Mouse (Mus musculus): ENCODE results near the gene Fat1.

DNA sequence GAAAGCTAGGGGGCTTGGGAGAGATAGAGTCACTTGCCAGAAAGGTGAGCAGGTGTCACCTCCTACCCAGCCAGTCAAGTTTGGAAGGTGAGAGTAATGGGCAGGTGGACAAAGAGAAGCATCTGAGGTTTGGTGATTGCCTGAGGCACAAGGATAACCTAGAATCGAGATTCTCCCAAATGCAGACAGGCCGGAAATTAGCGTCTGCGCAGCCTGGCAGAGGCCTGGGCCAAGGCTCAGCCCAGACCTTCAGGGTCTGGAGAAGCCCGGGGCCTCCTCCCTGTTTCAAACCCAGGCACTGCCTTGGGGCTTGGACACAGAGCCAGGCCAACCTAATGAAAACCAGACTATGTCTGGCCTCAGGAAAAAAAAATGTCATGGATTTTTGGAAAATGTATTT lies 85.9 kb downstream of the Fat1 start:
- TF ChIP-seq CTCF (IDR thresholded peaks at IDR 0.05; ENCODE audit: low read depth): no peak
- no peak for TF ChIP-seq EP300 (optimal IDR thresholded peaks at IDR 0.05)

Measured in stomach, postnatal 0 days (tissue).